Mouse (Mus musculus): ENCODE measurements around the gene Krtap19-3. TPM values are rescaled to one million over a fixed set of nuclear protein-coding genes. Genes with fewer than 3 reads are reported as not detected.

Krtap19-3 gene
- not detected in 2 replicates for polyA plus RNA-seq (2014; fragmentation: Nextera tagmentation; extraction: Ambion mirVana)

DNA sequence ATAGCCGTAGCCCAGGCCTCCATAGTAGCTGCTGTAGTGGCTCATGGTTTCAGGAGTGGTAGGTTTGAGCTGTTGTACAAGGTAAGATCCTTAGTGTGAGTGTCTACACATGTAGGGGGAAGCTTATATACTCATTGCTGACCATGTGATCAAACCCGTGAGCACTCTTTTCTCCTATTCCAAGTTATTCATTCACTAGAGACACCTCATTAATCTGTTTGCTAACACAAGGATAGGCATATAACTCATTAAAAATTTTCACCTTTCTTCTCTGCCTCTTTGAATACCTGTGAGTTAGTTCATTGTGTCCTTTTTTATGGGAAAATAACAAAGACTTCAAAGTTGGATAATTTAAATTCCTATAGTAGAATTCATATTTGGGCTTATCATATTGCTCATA lies at the start of gene Krtap19-3:
Gene Krtap19-3 (minus strand): TSS at position 101 of the 400 bp plus-strand sequence.
- no peak within 1 kb of the TSS for H3K4me3 ChIP-seq (ENCODE audit: low read depth, low read length)

DNA sequence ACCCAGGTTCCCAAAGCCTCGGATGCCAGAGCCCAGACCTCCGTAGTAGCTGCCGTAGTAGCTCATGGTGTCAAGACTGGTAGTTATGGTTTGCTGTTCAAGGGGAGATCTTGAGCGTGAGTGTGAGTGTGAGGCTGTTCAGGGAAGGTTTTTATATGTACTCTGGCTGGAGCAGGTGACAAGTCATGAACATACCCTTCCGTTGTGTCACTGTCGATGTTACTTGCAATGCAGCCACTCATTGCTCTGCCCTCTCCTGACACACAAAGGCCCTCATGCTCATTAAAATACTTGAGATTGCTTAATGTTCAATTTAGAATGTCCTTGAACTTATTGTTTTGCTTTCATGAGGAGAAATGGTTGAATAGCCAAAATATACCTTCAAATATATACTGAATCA lies 18.5 kb upstream of the Krtap19-3 start, which contains the start of gene Krtap19-5:
Gene Krtap19-5 (minus strand): TSS at position 101 of the 400 bp plus-strand sequence.
- Histone ChIP-seq H3K27ac (ENCODE audit: low read depth, low read length) (no peak within 1 kb of the TSS), H3K9me3 (ENCODE audit: control insufficient read depth, low read length) (no peaks in the 10 kb centered on the region), H3K4me3 (ENCODE audit: low read depth, low read length) (no peak within 1 kb of the TSS), H3K4me2 (ENCODE audit: low read depth, low read length, severe bottlenecking) (no peak within 1 kb of the TSS), H3K9ac (ENCODE audit: low read length) (no peak within 1 kb of the TSS), H3K36me3 (ENCODE audit: control insufficient read depth, insufficient read depth, low read length) (no peaks in the 10 kb centered on the region), H3K27me3 (ENCODE audit: control insufficient read depth, insufficient read depth, low read length) (no peaks in the 10 kb centered on the region), H3K4me1 (replicated peaks; ENCODE audit: control insufficient read depth, insufficient read depth, low read length) (no peaks in the 10 kb centered on the region)
- DNase-seq (ENCODE audit: low spot score) (no peak), ATAC-seq (replicated peaks; ENCODE audit: low FRiP score) (no peak)
- WGBS = 94% methylated on average over 6 of the region's 6 CpGs

More for the DNA sequence above, at the start of gene Krtap19-3:
- no peak for ATAC-seq (replicated peaks; ENCODE audit: low FRiP score)
- Histone ChIP-seq H3K4me2 (ENCODE audit: low read depth, low read length, severe bottlenecking) (no peak within 1 kb of the TSS), H3K9me3 (ENCODE audit: control insufficient read depth, low read length) (no peaks in the 10 kb centered on the region), H3K4me1 (replicated peaks; ENCODE audit: control insufficient read depth, insufficient read depth, low read length) (no peaks in the 10 kb centered on the region), H3K27ac (ENCODE audit: low read depth, low read length) (no peak within 1 kb of the TSS), H3K36me3 (ENCODE audit: control insufficient read depth, insufficient read depth, low read length) (no peaks in the 10 kb centered on the region), H3K27me3 (ENCODE audit: control insufficient read depth, insufficient read depth, low read length) (no peaks in the 10 kb centered on the region), H3K9ac (ENCODE audit: low read length) (no peak within 1 kb of the TSS)
- no peak for DNase-seq (ENCODE audit: low spot score)
- WGBS = 93% methylated on average over 2 of the region's 2 CpGs

DNA sequence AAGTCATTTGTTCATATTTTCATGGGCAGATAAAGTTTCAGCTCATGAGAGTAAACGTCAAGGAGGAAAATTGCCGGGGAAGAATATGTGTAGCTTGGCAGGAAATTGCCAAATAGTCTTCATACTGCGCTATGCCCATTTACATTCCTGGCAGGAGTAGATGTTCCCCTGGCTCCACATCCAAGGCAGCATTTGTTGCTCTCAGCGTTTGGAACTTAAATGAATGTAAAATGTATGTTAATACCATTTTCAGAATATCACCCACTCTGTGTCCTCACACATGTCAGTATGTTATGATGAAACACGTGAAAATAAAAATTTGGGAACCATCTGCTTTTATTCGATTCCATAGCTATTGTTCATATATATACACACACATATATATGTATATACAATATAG lies 9.0 kb upstream of the Krtap19-3 start:
- 91% methylated on average over 6 of the region's 6 CpGs for WGBS
- Histone ChIP-seq H3K4me1 (replicated peaks; ENCODE audit: control insufficient read depth, insufficient read depth, low read length) (no peaks in the 10 kb centered on the region), H3K4me2 (ENCODE audit: low read depth, low read length, severe bottlenecking) (no peak overlapping the region), H3K27ac (ENCODE audit: low read depth, low read length) (no peak overlapping the region), H3K36me3 (ENCODE audit: control insufficient read depth, insufficient read depth, low read length) (no peaks in the 10 kb centered on the region), H3K27me3 (ENCODE audit: control insufficient read depth, insufficient read depth, low read length) (no peaks in the 10 kb centered on the region), H3K9me3 (ENCODE audit: control insufficient read depth, low read length) (no peaks in the 10 kb centered on the region), H3K9ac (ENCODE audit: low read length) (no peak overlapping the region), H3K4me3 (ENCODE audit: low read depth, low read length) (no peak overlapping the region)
- ATAC-seq (replicated peaks; ENCODE audit: low FRiP score) (no peak), DNase-seq (ENCODE audit: low spot score) (no peak)

DNA sequence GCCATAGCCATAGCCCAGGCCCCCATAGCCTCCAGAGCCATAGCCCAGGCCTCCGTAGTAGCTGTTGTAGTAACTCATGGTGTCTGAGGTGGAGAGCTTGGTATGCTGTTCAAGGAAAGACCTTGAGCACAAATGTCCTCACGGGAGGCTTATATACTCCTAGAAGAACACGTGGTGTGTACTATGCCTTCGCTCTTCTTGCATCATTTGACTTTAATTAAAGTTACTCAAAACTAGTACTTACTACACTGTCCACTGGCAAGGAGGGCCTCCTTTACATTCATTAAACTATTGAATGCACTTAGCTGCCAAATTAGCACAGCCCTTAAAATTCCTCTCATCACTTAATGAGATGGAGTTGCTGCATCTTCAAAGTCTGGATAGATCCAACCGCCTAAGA lies 7.2 kb upstream of the Krtap19-3 start, which contains the start of gene Krtap19-4:
Gene Krtap19-4 (minus strand): TSS at position 101 of the 400 bp plus-strand sequence.
- no peaks in the 10 kb centered on the region for H3K9me3 ChIP-seq (ENCODE audit: control insufficient read depth, low read length)
- no peaks in the 10 kb centered on the region for H3K4me1 ChIP-seq (replicated peaks; ENCODE audit: control insufficient read depth, insufficient read depth, low read length)
- H3K4me2 ChIP-seq (ENCODE audit: low read depth, low read length, severe bottlenecking) = no peak within 1 kb of the TSS
- 92% methylated on average over 5 of the region's 5 CpGs for WGBS
- no peaks in the 10 kb centered on the region for H3K36me3 ChIP-seq (ENCODE audit: control insufficient read depth, insufficient read depth, low read length)
- ATAC-seq (replicated peaks; ENCODE audit: low FRiP score) = no peak
- H3K9ac ChIP-seq (ENCODE audit: low read length) = no peak within 1 kb of the TSS
- no peak within 1 kb of the TSS for H3K27ac ChIP-seq (ENCODE audit: low read depth, low read length)
- DNase-seq (ENCODE audit: low spot score) = no peak
- H3K4me3 ChIP-seq (ENCODE audit: low read depth, low read length) = no peak within 1 kb of the TSS
- H3K27me3 ChIP-seq (ENCODE audit: control insufficient read depth, insufficient read depth, low read length) = no peaks in the 10 kb centered on the region

DNA sequence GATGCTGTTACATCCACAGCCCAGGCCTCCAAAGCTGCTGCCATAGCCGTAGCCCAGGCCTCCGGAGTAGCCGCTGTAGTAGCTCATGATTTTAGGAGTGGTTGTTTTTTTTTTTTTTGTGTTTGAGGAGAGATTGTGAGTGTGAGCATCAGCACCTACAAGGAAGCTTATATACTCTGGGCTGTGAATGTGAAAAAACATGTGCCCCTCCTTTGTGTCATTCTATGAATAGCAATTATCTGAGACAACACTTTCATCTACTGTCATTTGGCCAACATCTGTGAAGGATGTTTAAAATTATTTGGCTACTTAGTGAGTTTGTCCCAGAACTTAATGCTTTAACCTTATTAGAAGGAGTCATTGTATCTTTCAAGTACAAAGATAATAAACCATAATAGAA lies 3.7 kb downstream of the Krtap19-3 start, which contains the start of gene Krtap19-2:
Gene Krtap19-2 (minus strand): TSS at position 101 of the 400 bp plus-strand sequence.
- ATAC-seq (replicated peaks; ENCODE audit: low FRiP score) = no peak
- H3K4me2 ChIP-seq (ENCODE audit: low read depth, low read length, severe bottlenecking) = no peak within 1 kb of the TSS
- no peak within 1 kb of the TSS for H3K4me3 ChIP-seq (ENCODE audit: low read depth, low read length)
- WGBS = 97% methylated on average over 3 of the region's 3 CpGs
- DNase-seq (ENCODE audit: low spot score) = no peak
- H3K9ac ChIP-seq (ENCODE audit: low read length) = no peak within 1 kb of the TSS
- H3K9me3 ChIP-seq (ENCODE audit: control insufficient read depth, low read length) = no peaks in the 10 kb centered on the region
- no peak within 1 kb of the TSS for H3K27ac ChIP-seq (ENCODE audit: low read depth, low read length)
- H3K27me3 ChIP-seq (ENCODE audit: control insufficient read depth, insufficient read depth, low read length) = no peaks in the 10 kb centered on the region
- H3K36me3 ChIP-seq (ENCODE audit: control insufficient read depth, insufficient read depth, low read length) = no peaks in the 10 kb centered on the region
- H3K4me1 ChIP-seq (replicated peaks; ENCODE audit: control insufficient read depth, insufficient read depth, low read length) = no peaks in the 10 kb centered on the region

DNA sequence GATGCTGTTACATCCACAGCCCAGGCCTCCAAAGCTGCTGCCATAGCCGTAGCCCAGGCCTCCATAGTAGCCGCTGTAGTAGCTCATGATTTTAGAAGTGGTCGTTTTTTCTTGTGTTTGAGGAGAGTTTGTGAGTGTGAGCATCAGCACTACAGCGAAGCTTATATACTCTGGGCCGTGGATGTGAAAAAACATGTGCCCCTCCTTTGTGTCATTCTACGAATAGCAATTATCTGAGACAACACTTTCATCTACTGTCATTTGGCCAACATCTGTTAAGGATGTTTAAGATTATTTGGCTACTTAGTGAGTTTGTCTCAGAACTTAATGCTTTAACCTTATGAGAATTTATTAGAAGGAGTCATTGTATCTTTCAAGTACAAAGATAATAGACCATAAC lies 8.5 kb downstream of the Krtap19-3 start, which contains the start of gene Krtap19-1:
Gene Krtap19-1 (minus strand): TSS at position 101 of the 400 bp plus-strand sequence.
- Histone ChIP-seq H3K27ac (ENCODE audit: low read depth, low read length) (no peak within 1 kb of the TSS), H3K9ac (ENCODE audit: low read length) (no peak within 1 kb of the TSS), H3K4me3 (ENCODE audit: low read depth, low read length) (no peak within 1 kb of the TSS), H3K4me1 (replicated peaks; ENCODE audit: control insufficient read depth, insufficient read depth, low read length) (no peaks in the 10 kb centered on the region), H3K27me3 (ENCODE audit: control insufficient read depth, insufficient read depth, low read length) (no peaks in the 10 kb centered on the region), H3K4me2 (ENCODE audit: low read depth, low read length, severe bottlenecking) (no peak within 1 kb of the TSS), H3K9me3 (ENCODE audit: control insufficient read depth, low read length) (no peaks in the 10 kb centered on the region), H3K36me3 (ENCODE audit: control insufficient read depth, insufficient read depth, low read length) (no peaks in the 10 kb centered on the region)
- WGBS = 89% methylated on average over 6 of the region's 6 CpGs
- ATAC-seq (replicated peaks; ENCODE audit: low FRiP score) (no peak), DNase-seq (ENCODE audit: low spot score) (no peak)

DNA sequence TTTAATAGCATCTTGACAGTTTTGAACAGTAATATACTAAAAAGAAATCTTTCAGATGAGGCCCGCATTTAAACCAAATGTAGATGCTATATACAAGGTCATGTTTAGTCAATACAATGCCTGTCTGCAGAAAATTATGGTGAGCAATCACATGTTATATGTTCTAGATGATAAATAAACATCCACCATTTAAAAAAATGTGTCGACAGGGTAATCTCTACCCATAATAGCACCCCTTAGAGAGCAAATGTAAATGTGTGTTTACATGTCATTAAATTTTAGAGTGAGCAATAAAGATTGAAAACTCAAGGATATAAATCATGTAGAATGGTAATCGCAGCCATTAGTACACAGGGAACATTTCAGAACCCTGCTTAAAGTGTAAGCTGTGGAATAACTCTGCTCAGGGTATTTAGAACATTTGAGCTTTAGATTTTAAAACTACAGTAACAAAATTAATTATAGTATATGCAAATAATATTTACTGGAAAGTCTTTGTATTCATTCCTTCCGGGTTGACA lies 12.9 kb downstream of the Krtap19-3 start:
- H3K4me2 ChIP-seq (ENCODE audit: low read depth, low read length, severe bottlenecking) = no peak overlapping the region
- no peak overlapping the region for H3K9ac ChIP-seq (ENCODE audit: low read length)
- H3K27me3 ChIP-seq (ENCODE audit: control insufficient read depth, insufficient read depth, low read length) = no peaks in the 10 kb centered on the region
- WGBS = 90% methylated on average over 4 of the region's 4 CpGs
- H3K36me3 ChIP-seq (ENCODE audit: control insufficient read depth, insufficient read depth, low read length) = no peaks in the 10 kb centered on the region
- DNase-seq (ENCODE audit: low spot score) = no peak
- H3K4me3 ChIP-seq (ENCODE audit: low read depth, low read length) = no peak overlapping the region
- no peak for ATAC-seq (replicated peaks; ENCODE audit: low FRiP score)
- H3K27ac ChIP-seq (ENCODE audit: low read depth, low read length) = no peak overlapping the region
- H3K9me3 ChIP-seq (ENCODE audit: control insufficient read depth, low read length) = no peaks in the 10 kb centered on the region
- H3K4me1 ChIP-seq (replicated peaks; ENCODE audit: control insufficient read depth, insufficient read depth, low read length) = no peaks in the 10 kb centered on the region

DNA sequence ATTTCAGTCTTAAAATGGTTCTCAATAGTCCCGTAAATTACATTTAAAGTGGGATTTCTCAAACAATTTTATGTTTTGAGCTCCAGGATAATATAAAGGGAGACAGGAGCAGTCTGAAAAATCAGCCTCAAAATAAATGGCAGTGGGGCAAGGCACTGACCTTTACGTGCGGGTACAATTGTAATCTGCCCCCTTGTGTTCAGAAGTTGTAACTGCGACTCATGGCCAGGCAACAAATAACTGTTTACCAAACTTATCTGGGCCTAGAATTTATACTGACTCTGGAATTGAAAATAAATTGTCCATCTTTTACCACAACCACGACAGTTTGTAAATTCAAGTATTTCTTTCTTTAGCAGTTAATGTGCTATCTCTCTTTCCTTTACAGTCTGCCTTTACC lies 26.4 kb downstream of the Krtap19-3 start:
- ATAC-seq (replicated peaks; ENCODE audit: low FRiP score) (no peak), DNase-seq (ENCODE audit: low spot score) (no peak)
- H3K36me3 ChIP-seq (ENCODE audit: control insufficient read depth, insufficient read depth, low read length) = no peaks in the 10 kb centered on the region
- H3K9ac ChIP-seq (ENCODE audit: low read length) = no peak overlapping the region
- no peak overlapping the region for H3K27ac ChIP-seq (ENCODE audit: low read depth, low read length)
- no peaks in the 10 kb centered on the region for H3K27me3 ChIP-seq (ENCODE audit: control insufficient read depth, insufficient read depth, low read length)
- WGBS = 11% methylated on average over 5 of the region's 5 CpGs
- no peak overlapping the region for H3K4me2 ChIP-seq (ENCODE audit: low read depth, low read length, severe bottlenecking)
- H3K4me3 ChIP-seq (ENCODE audit: low read depth, low read length) = no peak overlapping the region
- no peaks in the 10 kb centered on the region for H3K9me3 ChIP-seq (ENCODE audit: control insufficient read depth, low read length)
- H3K4me1 ChIP-seq (replicated peaks; ENCODE audit: control insufficient read depth, insufficient read depth, low read length) = no peaks in the 10 kb centered on the region

DNA sequence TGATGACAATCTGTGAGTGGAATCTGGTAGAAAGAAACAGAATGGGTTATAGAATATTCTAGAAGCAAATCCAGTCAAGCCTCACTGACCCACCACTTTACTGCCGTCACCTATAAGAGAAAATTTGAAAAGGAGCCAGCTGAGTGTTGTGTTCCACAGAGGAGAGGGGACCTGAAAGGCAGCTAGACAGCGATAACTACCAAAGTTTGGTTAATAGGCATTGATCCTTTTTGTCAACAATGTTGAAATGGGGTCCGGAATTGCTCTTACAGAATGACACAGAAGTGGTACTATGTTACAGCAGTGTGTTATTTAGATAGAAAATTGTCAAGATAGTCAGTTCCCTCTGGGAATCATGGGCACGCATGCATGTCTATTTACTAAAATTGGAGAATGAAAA lies 29.3 kb downstream of the Krtap19-3 start:
- Histone ChIP-seq H3K9ac (ENCODE audit: low read length) (no peak overlapping the region), H3K4me2 (ENCODE audit: low read depth, low read length, severe bottlenecking) (no peak overlapping the region), H3K27me3 (ENCODE audit: control insufficient read depth, insufficient read depth, low read length) (no peaks in the 10 kb centered on the region), H3K27ac (ENCODE audit: low read depth, low read length) (no peak overlapping the region), H3K9me3 (ENCODE audit: control insufficient read depth, low read length) (no peaks in the 10 kb centered on the region), H3K36me3 (ENCODE audit: control insufficient read depth, insufficient read depth, low read length) (no peaks in the 10 kb centered on the region), H3K4me3 (ENCODE audit: low read depth, low read length) (no peak overlapping the region), H3K4me1 (replicated peaks; ENCODE audit: control insufficient read depth, insufficient read depth, low read length) (no peaks in the 10 kb centered on the region)
- WGBS = 94% methylated on average over 4 of the region's 4 CpGs
- no peak for DNase-seq (ENCODE audit: low spot score)
- no peak for ATAC-seq (replicated peaks; ENCODE audit: low FRiP score)

Measured in forebrain, embryonic 11.5 days (tissue).